Mouse (Mus musculus): ENCODE results near the gene Ktn1.

DNA sequence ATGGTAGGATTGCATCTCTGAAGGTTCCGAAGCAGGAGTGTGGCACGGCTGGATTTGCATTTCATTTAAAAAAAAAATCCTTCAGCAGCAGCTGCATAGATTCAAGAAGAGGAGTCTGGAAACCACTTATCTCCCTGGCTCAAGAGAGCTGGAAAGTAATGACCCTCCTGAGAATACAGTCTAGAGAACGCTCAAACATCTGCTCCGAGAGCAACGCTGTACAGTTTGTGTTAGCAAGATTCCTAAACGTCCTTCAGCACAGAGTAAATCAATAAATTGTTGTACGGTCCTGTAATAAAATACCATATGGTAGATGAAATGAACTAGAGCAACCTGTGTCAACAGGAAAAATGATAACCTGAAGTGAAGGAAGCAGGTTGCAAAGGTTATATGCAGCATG is 35.0 kb upstream of the Ktn1 start:
- no peak for TF ChIP-seq CTCF (IDR thresholded peaks at IDR 0.05; ENCODE audit: borderline replicate concordance, insufficient read depth, low read depth, low read length)
- TF ChIP-seq POLR2A (IDR thresholded peaks at IDR 0.05; ENCODE audit: borderline replicate concordance, insufficient read depth, low read length), result no peak
